Mouse (Mus musculus): ENCODE results near the gene Spata31d1d.
"Not testable (repeated sequence)": the region's sequence is repeated elsewhere in the genome, so short reads cannot be mapped to it uniquely, and the experiment has no call there.

- TF ChIP-seq CTCF (conservative IDR thresholded peaks at IDR 0.05 in 1 of 2, IDR thresholded peaks at IDR 0.05 in 1 of 2; ENCODE audit: low read depth in 2 of 2, low read length in 2 of 2); POLR2A (IDR thresholded peaks at IDR 0.05; ENCODE audit: low read depth, low read length); EP300 (IDR thresholded peaks at IDR 0.05; ENCODE audit: low read length); GABPA (IDR thresholded peaks at IDR 0.05; ENCODE audit: insufficient replicate concordance, low read depth, low read length); USF2 (conservative IDR thresholded peaks at IDR 0.05; ENCODE audit: low read depth, low read length): not testable (repeated sequence)
Measured at GRCm38 (mm10) chr13:59722089-59722488, 9.5 kb downstream of the Spata31d1d start.
